In genomic region chr19:36082606-36083261, GRCm38 (mm10) we compare ENCODE assay signal across 9 mouse cellular contexts. TPM values are rescaled to one million over a fixed set of nuclear protein-coding genes. Genes with fewer than 3 reads are reported as not detected.
A peak's percentile ranks its signal among the peaks of the same experiment; 100 is the strongest.
DNase-seq lines count a peak whose midpoint lies in the region; ATAC-seq and TF ChIP-seq lines count a peak whose summit lies in the region.
"Had no signal": no experiment of that assay in that cellular context is flagged by ENCODE, and none has a peak within 500 bp of the region (broad histone marks: within the 10 kb centered on the region; RNA-seq: fewer than 3 reads in every experiment).

No protein-coding gene starts in this region.

- H3K4me1 ChIP-seq in bone marrow, adult 2 months (ENCODE audit: control insufficient read depth, insufficient read depth, low read length) = no peaks in the 10 kb centered on the region
- H3K4me1 ChIP-seq in embryonic facial prominence, embryonic 15.5 days = peaks cover 11% of the 10 kb centered on the region

- H3K4me3 ChIP-seq in bone marrow, adult 2 months (replicated peaks; ENCODE audit: control insufficient read depth, low read depth, low read length) = no peak overlapping the region
- H3K4me3 ChIP-seq in embryonic facial prominence, embryonic 15.5 days (replicated peaks) = peak overlapping the region; percentile 77

- intact Hi-C loops in left cerebral cortex, postnatal 10 days (cut with DNase I) = loop anchor here (1.0 kb wide), 1 partner anchor 1089 kb away; no protein-coding TSS in a partner anchor

- WGBS in bone marrow, adult 2 months = 50% methylated on average over 7 of the region's 7 CpGs
- WGBS in embryonic facial prominence, embryonic 15.5 days = 43% methylated on average over 7 of the region's 7 CpGs

- TF ChIP-seq CTCF in bone marrow, adult 2 months (IDR thresholded peaks at IDR 0.05; ENCODE audit: control insufficient read depth, insufficient read depth, low read length) = peak; percentile 58

- H3K27ac ChIP-seq in bone marrow, adult 2 months (ENCODE audit: control insufficient read depth, insufficient read depth, low read depth, low read length, poor library complexity) = no peak overlapping the region
- H3K27ac ChIP-seq in embryonic facial prominence, embryonic 15.5 days (replicated peaks) = 0 out of 2 replicates have a peak overlapping the region, but pooled peaks have one; percentile 41

- peak overlapping the region; percentile 66 for H3K4me2 ChIP-seq in embryonic facial prominence, embryonic 15.5 days (replicated peaks)

- H3K36me3 ChIP-seq in embryonic facial prominence, embryonic 15.5 days = no peaks in the 10 kb centered on the region

- DNase-seq in left cerebral cortex, adult 18-20 months (ENCODE audit: low spot score in 2 of 2) = peak; percentile 38 to 45
- DNase-seq in left cerebral cortex, adult 11 months (ENCODE audit: low spot score) = no peak
- DNase-seq in left cerebral cortex, postnatal 10 days (ENCODE audit: extremely low spot score in 1 of 2, low spot score in 2 of 2) = peak; percentile 38 to 40
- DNase-seq in telencephalon, adult 2 months (ENCODE audit: low read depth, low spot score) = peak; percentile 67

- H3K27me3 ChIP-seq in embryonic facial prominence, embryonic 15.5 days = no peaks in the 10 kb centered on the region

- H3K9me3 ChIP-seq in embryonic facial prominence, embryonic 15.5 days (replicated peaks) = no peaks in the 10 kb centered on the region

- ATAC-seq in embryonic facial prominence, embryonic 15.5 days (ENCODE audit: insufficient number of reproducible peaks, low FRiP score, low TSS enrichment, low read depth) = peak; percentile 77; the same call in 1 of the 2 replicates
- peak; percentile 81 to 82 for ATAC-seq in hematopoietic stem cell, adult 5-6 weeks (replicated peaks in 1 of 2; ENCODE audit: insufficient read depth in 1 of 2, low FRiP score in 2 of 2, low TSS enrichment in 1 of 2, low read depth in 1 of 2, poor library complexity in 2 of 2, severe bottlenecking in 2 of 2)
- ATAC-seq in megakaryocyte-erythroid progenitor cell, adult 5-6 weeks (replicated peaks; ENCODE audit: low FRiP score, low TSS enrichment, poor library complexity, severe bottlenecking) = peak; percentile 88

- no peak overlapping the region for H3K9ac ChIP-seq in embryonic facial prominence, embryonic 15.5 days

- no peak for TF ChIP-seq POLR2A in bone marrow, adult 2 months (IDR thresholded peaks at IDR 0.05; ENCODE audit: borderline replicate concordance, control insufficient read depth, low read depth, low read length)

RNA-seq across cellular contexts. Expression of gene Rpp30, which starts 0.8 kb away (rescaled TPM):
- 10 to 100 TPM; 18.2 to 19.3 TPM for total RNA-seq in left cerebral cortex, adult 18-20 months (2021)
- polyA plus RNA-seq in bone marrow, adult 2 months (2011; ENCODE audit: insufficient read depth, insufficient read length, low replicate concordance, missing spikeins) = 3.6 and 7.5 TPM in 2 replicates
- polyA plus RNA-seq in embryonic facial prominence, embryonic 15.5 days (2015; fragmentation: Nextera tagmentation; extraction: Ambion mirVana) = 59.5 and 62.2 TPM in 2 replicates
- 34.1 and 49.3 TPM in 2 replicates for total RNA-seq in hematopoietic stem cell, adult 5-6 weeks (2017)
- total RNA-seq in left cerebral cortex, postnatal 10 days (2021) = 10 to 100 TPM; 18.5 to 20.7 TPM
- total RNA-seq in megakaryocyte-erythroid progenitor cell, adult 5-6 weeks (2014; fragmentation: Nextera tagmentation) = 52.0 and 57.9 TPM in 2 replicates
- total RNA-seq in megakaryocyte-erythroid progenitor cell, adult 5-6 weeks (2017) = 69.3 and 79.7 TPM in 2 replicates

RNA-seq across cellular contexts. Expression of gene Htr7, which starts 25.4 kb away (rescaled TPM):
- 10 to 100 TPM; 11.6 to 14.0 TPM for total RNA-seq in left cerebral cortex, adult 18-20 months (2021)
- not detected in 2 replicates for polyA plus RNA-seq in bone marrow, adult 2 months (2011; ENCODE audit: insufficient read depth, insufficient read length, low replicate concordance, missing spikeins)
- 0.58 and 0.60 TPM in 2 replicates for polyA plus RNA-seq in embryonic facial prominence, embryonic 15.5 days (2015; fragmentation: Nextera tagmentation; extraction: Ambion mirVana)
- not detected in 2 replicates for total RNA-seq in hematopoietic stem cell, adult 5-6 weeks (2017)
- total RNA-seq in left cerebral cortex, postnatal 10 days (2021) = 10 to 100 TPM; 14.1 to 16.0 TPM
- total RNA-seq in megakaryocyte-erythroid progenitor cell, adult 5-6 weeks (2014; fragmentation: Nextera tagmentation) = not detected in 2 replicates
- not detected in 2 replicates for total RNA-seq in megakaryocyte-erythroid progenitor cell, adult 5-6 weeks (2017)

RNA-seq across cellular contexts. Expression of gene Ankrd1, which starts 37.2 kb away (rescaled TPM):
- not detected for total RNA-seq in left cerebral cortex, adult 18-20 months (2021)
- not detected in 2 replicates for polyA plus RNA-seq in bone marrow, adult 2 months (2011; ENCODE audit: insufficient read depth, insufficient read length, low replicate concordance, missing spikeins)
- polyA plus RNA-seq in embryonic facial prominence, embryonic 15.5 days (2015; fragmentation: Nextera tagmentation; extraction: Ambion mirVana) = 5.0 and 6.0 TPM in 2 replicates
- not detected in 2 replicates for total RNA-seq in hematopoietic stem cell, adult 5-6 weeks (2017)
- under 1 TPM in 1 of 2 experiments, not detected in 1; 0.17 TPM for total RNA-seq in left cerebral cortex, postnatal 10 days (2021)
- total RNA-seq in megakaryocyte-erythroid progenitor cell, adult 5-6 weeks (2014; fragmentation: Nextera tagmentation) = not detected in 2 replicates
- total RNA-seq in megakaryocyte-erythroid progenitor cell, adult 5-6 weeks (2017) = not detected in 2 replicates
- total RNA-seq: layer of hippocampus, postnatal 14 days had no signal

Comparison
In these comparisons a context has a peak if more than half of its experiments do, and no peak if none do; other contexts are left out.
1. RNA of gene Htr7, which starts 25.4 kb away (total RNA-seq): 14.1 to 16.0 TPM in left cerebral cortex, postnatal 10 days and 11.6 to 14.0 TPM in left cerebral cortex, adult 18-20 months; not detected in hematopoietic stem cell, adult 5-6 weeks and not detected in megakaryocyte-erythroid progenitor cell, adult 5-6 weeks; every median in the first group is over 10 times any median in the second.
2. Peak in every context shown above with its lines, with median percentiles within 50 percentile points of each other: ATAC-seq.